In the genomic region with DNA sequence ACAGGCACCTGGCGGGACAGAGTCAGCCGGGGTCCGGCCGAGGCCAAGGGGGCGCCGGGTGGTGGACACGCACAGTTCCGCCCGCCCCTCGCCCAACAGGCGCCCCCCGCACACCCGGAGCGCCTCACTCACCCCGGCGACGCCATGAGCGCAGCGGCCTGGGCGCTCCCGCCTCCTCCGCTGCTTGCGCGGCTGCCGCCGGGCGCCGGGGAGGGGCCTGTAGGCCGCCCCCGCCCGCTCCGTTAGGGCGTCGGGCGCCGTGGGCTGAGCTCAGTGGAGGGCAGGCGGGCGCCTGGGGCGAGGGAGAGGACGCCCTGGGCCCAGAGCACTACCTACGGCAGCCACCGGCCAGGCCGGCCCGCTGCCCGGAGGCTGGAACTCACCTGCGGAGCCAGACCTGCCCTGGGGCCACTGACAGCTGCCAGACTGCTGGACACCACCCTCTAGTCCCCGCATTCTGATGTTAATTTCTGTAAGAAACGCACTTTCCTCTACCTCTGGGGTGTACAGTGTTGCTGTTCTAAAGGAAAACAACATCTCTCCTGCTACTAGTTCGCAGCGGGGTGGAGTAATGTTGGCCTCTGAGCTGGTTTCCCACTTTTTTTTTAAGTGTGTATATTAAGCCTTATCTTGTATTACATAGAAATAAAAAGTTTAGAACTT, we compare ENCODE assay signal across 1 mouse cellular context.
TF ChIP-seq lines count a peak whose summit lies in the region.

No protein-coding gene starts in this region.

TF ChIP-seq in C2C12, 6 proteins besides CTCF, POLR2A, EP300 and RAD21 (continued from another document):
- TF ChIP-seq FOSL1 (IDR thresholded peaks at IDR 0.05; ENCODE audit: insufficient read depth, low read length, poor library complexity, severe bottlenecking), result no peak
- TF ChIP-seq MAX (IDR thresholded peaks at IDR 0.05), result no peak
- TF ChIP-seq USF1 (IDR thresholded peaks at IDR 0.05; ENCODE audit: low read depth), result no peak
